Mouse (Mus musculus): ENCODE data around the gene Nuak2.

Gene Nuak2

GRCm38 (mm10) chr1:132377055-132377365 lies 61.1 kb downstream of the Nuak2 start:
- DNase-seq (ENCODE audit: low spot score) = no peak

GRCm38 (mm10) chr1:132377811-132378210 lies 61.9 kb downstream of the Nuak2 start:
- no peak for DNase-seq (ENCODE audit: low spot score)

DNA sequence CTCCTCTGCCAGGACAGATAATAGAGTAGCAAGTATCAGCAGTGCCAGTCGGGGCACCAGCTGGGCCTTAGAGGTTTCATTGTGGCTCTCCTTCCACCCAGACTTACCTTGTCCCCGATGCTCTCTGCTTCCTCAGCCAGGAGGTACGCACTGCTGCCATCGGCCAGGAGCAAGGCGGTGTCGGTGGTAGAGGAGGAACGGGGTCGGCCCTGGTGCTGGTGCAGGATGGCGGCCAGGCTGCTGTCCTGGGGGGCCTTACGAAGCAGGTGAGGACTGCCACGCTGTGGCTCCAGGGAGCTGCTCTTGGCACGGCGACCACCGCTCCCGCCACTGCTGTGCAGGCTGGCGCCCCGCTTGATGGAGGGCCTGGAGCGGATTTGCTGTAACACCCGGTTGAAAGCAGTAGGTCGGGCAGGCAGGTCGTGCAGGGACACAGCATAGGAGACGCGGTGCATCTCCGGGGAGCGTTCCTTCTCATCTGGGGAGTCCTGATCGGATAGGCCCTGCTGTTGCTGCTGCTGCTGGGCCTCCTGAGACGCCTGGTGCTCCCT lies 64.7 kb downstream of the Nuak2 start:
- no peak for DNase-seq (ENCODE audit: low spot score)

GRCm38 (mm10) chr1:132381929-132382328 lies 66.0 kb downstream of the Nuak2 start:
- no peak for DNase-seq (ENCODE audit: low spot score)

Measured in ovary, postnatal 36 days (tissue).